Mouse (Mus musculus) heart, embryonic 16.5 days (tissue): ENCODE data around the gene Nrg3. TPM values are rescaled to one million over a fixed set of nuclear protein-coding genes. Genes with fewer than 3 reads are reported as not detected.

ENCODE experiments used
- ATAC-seq: fragments of 200-750 bp; cut with Nextera tagmentation; replicated peaks from 2 replicates; pipeline ENCODE4 v1.8.0; 2017; ENCODE audit warnings: moderate number of reproducible peaks; ENCODE audit not compliant: insufficient read depth, low FRiP score; ENCODE audit errors: extremely low read depth
- H3K27ac ChIP-seq: fragments of 300-500 bp; sonication (generic); 2 replicates; pipeline ENCODE4 v1.5.1; 2014; ENCODE audit warnings: mild to moderate bottlenecking, low read length, control low read depth, moderate library complexity
- H3K27me3 ChIP-seq: fragments of 300-500 bp; sonication (generic); 2 replicates; pipeline ENCODE4 v1.6.1; 2014; ENCODE audit warnings: low read length, mixed read lengths; ENCODE audit not compliant: control insufficient read depth, insufficient read depth
- H3K36me3 ChIP-seq: fragments of 300-500 bp; sonication (generic); 2 replicates; pipeline ENCODE4 v1.6.1; 2014; ENCODE audit not compliant: control insufficient read depth, insufficient read depth
- H3K4me1 ChIP-seq: fragments of 300-500 bp; sonication (generic); 2 replicates; pipeline ENCODE4 v1.6.1; 2014; ENCODE audit warnings: low read length, mixed read lengths; ENCODE audit not compliant: control insufficient read depth, insufficient read depth
- H3K4me2 ChIP-seq: fragments of 300-500 bp; sonication (generic); 2 replicates; pipeline ENCODE4 v1.6.1; 2014; ENCODE audit warnings: low read depth, mild to moderate bottlenecking, control low read depth, low read length
- H3K4me3 ChIP-seq: fragments of 300-500 bp; sonication (generic); 2 replicates; pipeline ENCODE4 v1.5.1; 2014; ENCODE audit warnings: mild to moderate bottlenecking, control low read depth, low read length
- H3K9ac ChIP-seq: fragments of 300-500 bp; sonication (generic); 2 replicates; pipeline ENCODE4 v1.6.1; 2014; ENCODE audit warnings: low read length, control low read depth
- H3K9me3 ChIP-seq: fragments of 300-500 bp; sonication (generic); replicated peaks from 2 replicates; pipeline ENCODE4 v1.6.1; 2016; ENCODE audit warnings: low read length; ENCODE audit not compliant: control insufficient read depth
- WGBS: fragments of 180-500 bp; shearing (Covaris S2); extraction: QIAGEN DNeasy Blood & Tissue Kit; methylation state at CpG from one replicate; pipeline ENCODE4 v1.1.7; 2014; 5-methylcytosine and 5-hydroxymethylcytosine counted together
- polyA plus RNA-seq: library from polyadenylated mRNA; unstranded; fragments of >200 nt; fragmentation: Nextera tagmentation; extraction: Ambion mirVana; gene quantifications from 2 replicates; pipeline ENCODE4 v1.2.1, GENCODE M21; 2015

Nrg3 gene
- polyA plus RNA-seq = not detected in 2 replicates

DNA sequence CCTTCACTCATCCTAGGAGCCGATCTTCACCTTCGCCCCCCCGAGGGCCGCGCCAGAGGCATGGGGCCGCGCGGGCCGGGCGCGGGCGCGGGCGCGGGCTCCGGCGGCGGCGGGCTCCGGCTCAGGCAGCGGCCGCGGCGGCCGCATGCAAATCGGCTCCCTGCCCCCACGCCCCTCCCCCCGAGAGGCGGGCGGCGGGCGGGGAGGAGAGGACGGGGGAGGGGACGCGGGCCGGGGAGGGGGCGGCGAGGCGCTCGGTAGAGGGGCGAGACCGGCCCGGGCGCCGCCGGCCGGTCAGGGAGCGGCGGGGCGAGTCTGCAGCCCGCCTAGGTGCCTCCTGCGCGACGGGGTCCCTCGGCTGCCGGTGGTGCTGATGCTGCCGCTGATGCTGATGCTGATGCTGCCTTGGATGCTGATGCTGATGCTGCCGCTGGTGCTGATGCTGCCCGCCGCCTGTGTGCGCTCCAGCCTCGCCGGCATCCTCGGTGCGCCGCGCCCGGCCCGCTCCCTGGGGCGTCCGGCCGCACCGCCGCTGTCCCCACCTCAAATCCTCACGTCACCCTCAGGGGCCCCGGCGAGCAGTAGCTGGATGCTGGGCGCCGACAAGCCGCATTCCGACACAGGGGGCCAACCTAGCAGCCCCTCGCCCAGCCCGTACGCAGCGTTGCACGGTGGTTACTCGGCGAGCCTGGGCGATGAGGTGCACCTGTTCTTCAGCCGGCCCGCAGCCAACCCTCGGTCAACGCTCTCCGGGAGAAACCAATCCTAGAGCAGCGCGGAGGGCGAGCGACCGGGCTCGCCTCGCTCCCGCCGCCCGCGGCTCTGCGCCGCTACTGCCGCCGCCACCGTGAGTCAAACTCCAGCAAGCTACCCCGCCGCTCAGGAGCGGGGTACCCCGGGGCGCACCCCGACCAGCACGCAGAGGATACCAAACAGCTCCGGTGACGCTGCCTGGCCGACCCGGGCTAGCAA lies at the start of gene Nrg3:
Gene Nrg3, minus strand, starts transcription at position 299 of the 972 bp plus-strand sequence.
- peak within 1 kb of the TSS; percentile 20; the same call in 1 of the 2 replicates for H3K9ac ChIP-seq
- peak within 1 kb of the TSS; percentile 51 for H3K4me3 ChIP-seq
- no peak within 1 kb of the TSS for H3K27ac ChIP-seq
- WGBS = 1% methylated on average over 105 of the region's 121 CpGs
- H3K36me3 ChIP-seq = no peaks in the 10 kb centered on the region
- peak; percentile 41; the same call in 1 of the 2 replicates for ATAC-seq
- H3K27me3 ChIP-seq = peaks cover 69% of the 10 kb centered on the region
- H3K4me2 ChIP-seq = peak within 1 kb of the TSS; percentile 69
- H3K9me3 ChIP-seq = no peaks in the 10 kb centered on the region
- H3K4me1 ChIP-seq = peaks cover 2% of the 10 kb centered on the region; the same call in 1 of the 2 replicates

DNA sequence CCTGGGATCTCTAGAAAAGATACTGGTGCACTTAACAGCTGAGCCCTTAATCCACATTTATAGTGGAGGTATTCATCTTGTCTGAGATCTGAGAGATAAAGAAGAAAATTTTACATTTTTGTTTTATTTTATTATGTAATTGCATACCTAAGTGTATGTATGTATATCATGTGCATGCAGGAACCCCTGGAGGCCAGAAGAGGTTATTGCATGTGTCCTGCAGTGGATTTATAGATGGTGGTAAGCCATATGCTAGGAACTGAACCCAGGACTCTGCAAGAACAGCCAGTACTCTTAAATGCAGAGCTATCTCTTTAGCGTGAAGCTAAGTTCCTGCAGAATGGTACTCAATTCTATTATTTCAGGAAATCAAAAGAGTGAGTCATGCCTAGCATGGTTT lies 36.1 kb upstream of the Nrg3 start:
- no peak overlapping the region for H3K27ac ChIP-seq
- ATAC-seq = no peak
- WGBS = 69% methylated on average over 1 of the region's 1 CpGs

DNA sequence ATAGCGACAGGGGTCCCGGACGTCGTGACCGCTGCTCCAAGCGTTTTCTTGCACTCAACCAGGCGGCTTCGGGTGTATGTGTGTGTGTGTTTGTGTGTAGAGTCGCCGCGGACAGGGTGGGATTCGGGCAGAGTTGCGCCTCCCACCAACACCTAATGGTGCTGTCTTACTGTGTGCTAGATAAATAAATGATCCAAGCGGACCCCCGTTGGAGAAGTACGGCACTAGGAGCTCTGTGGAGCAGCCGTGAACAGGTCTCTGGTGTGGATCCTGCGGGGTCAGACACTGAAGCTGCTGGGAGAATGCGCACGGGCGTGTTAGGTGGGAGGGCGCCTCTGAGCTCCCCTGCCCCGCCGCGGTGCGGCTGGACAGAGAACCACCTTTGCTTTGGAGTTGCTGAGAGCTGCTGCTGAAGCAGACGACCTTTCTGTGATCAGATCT lies 903 bp upstream of the Nrg3 start:
- Histone ChIP-seq H3K4me3 (peak overlapping the region; percentile 51), H3K27ac (no peak overlapping the region), H3K4me2 (peak overlapping the region; percentile 69), H3K36me3 (no peaks in the 10 kb centered on the region), H3K27me3 (peaks cover 69% of the 10 kb centered on the region), H3K9ac (no peak overlapping the region), H3K9me3 (no peaks in the 10 kb centered on the region), H3K4me1 (peaks cover 2% of the 10 kb centered on the region; the same call in 1 of the 2 replicates)
- 3% methylated on average over 27 of the region's 27 CpGs for WGBS
- no peak for ATAC-seq

More for the DNA sequence above, 36.1 kb upstream of the Nrg3 start:
- H3K9ac ChIP-seq = no peak overlapping the region
- H3K27me3 ChIP-seq = no peaks in the 10 kb centered on the region
- no peaks in the 10 kb centered on the region for H3K36me3 ChIP-seq
- no peak overlapping the region for H3K4me3 ChIP-seq
- no peaks in the 10 kb centered on the region for H3K4me1 ChIP-seq
- H3K4me2 ChIP-seq = no peak overlapping the region
- no peaks in the 10 kb centered on the region; the same call in 1 of the 2 replicates for H3K9me3 ChIP-seq

DNA sequence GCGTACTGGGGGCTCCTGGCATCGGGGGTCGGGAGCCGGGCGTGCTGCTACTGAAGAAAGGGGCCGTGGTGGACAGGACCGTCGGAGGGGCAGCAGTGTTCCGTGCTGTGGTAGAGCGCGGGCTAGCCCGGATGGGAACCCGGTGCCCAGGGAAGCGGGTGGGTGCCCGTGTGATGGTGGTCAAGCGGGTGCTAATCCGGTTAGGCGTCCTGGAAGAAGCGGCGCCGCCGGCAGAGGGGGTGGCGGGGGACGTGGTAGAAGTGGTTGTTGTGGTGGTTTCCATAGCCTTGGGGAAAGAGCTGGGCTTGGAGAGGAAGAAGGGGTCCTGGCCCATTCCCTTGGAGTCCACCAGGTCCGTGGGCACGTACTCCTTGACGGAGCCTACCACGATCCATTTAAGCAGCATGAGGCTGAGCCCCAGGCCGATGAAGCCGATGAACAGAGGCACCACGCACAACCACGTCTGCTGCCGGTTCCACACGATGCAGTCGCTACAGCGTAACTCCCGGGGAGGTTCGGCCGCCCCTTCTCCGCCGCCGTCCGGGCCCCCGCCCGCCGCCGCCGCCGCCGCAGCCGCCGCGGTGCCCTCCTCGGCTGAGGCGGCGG lies 639 bp downstream of the Nrg3 start:
- ATAC-seq = no peak
- Histone ChIP-seq H3K36me3 (no peaks in the 10 kb centered on the region), H3K4me2 (peak overlapping the region; percentile 69), H3K4me3 (peak overlapping the region; percentile 51), H3K27ac (no peak overlapping the region), H3K9ac (peak overlapping the region; percentile 20; the same call in 1 of the 2 replicates), H3K27me3 (peaks cover 67% of the 10 kb centered on the region), H3K9me3 (no peaks in the 10 kb centered on the region), H3K4me1 (peaks cover 2% of the 10 kb centered on the region; the same call in 1 of the 2 replicates)
- whole genome bisulfite sequencing = 5% methylated on average over 54 of the region's 56 CpGs

DNA sequence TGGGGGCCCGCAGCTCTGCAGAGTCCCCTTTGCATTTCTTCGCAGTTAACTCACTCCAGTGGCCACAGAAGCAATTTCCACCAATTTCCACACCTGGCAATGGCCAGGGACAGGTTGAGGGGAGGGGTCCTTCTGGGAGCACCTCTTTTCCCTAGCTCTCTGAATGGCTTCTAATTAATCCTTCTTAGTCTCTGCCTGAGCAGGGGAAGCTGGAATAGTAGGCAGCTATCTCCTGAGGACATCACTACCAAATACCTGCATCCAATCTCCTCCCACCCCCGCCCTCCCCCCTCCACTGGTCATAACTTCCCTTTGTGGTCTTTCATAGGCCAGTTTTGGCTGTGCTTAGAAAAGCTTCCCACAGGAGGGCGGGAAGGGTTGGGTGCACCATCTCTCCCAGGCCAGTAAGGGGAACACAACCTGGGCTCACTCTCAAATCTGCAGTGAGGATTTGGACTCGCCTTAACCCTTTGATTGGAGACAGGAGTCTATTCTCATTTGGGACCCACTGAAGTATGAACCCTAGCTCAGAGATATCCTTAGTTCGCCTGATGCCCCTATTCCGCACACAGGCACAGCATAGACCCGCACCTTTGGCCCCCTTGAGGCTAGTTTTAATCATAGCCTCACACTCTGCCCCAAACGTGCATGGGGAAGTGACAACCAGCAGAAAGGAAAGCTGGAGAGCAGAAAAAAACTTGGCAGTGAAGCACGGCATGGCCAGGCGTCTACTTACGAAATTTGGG lies 1.5 kb downstream of the Nrg3 start:
- H3K27me3 ChIP-seq = peaks cover 64% of the 10 kb centered on the region
- H3K4me2 ChIP-seq = no peak overlapping the region
- no peak overlapping the region for H3K27ac ChIP-seq
- no peak overlapping the region for H3K9ac ChIP-seq
- no peak for ATAC-seq
- no peaks in the 10 kb centered on the region for H3K36me3 ChIP-seq
- H3K9me3 ChIP-seq = no peaks in the 10 kb centered on the region
- 8% methylated on average over 12 of the region's 12 CpGs for WGBS
- peaks cover 2% of the 10 kb centered on the region; the same call in 1 of the 2 replicates for H3K4me1 ChIP-seq
- H3K4me3 ChIP-seq = no peak overlapping the region

DNA sequence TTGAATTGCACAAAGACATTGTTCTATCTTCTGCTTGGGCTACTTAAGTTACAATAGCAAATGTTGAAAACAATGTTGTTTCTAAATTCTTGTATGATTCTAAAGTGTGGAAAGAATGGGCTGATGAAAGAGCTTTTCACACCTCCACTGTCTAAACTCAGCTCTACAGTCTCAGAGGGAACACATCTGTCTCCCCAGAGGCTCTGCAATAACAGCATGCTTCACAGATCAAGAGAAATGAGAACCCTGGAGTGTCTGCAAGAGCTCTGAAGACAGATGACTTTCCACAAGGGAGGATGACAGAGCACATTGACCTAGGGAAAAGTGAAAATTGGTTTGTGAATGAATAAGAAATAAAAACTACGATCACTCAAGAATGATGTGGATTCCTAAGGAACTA lies 27.4 kb downstream of the Nrg3 start:
- Histone ChIP-seq H3K4me3 (no peak overlapping the region), H3K36me3 (no peaks in the 10 kb centered on the region), H3K27ac (no peak overlapping the region), H3K4me2 (no peak overlapping the region), H3K4me1 (no peaks in the 10 kb centered on the region), H3K27me3 (no peaks in the 10 kb centered on the region), H3K9me3 (no peaks in the 10 kb centered on the region), H3K9ac (no peak overlapping the region)
- no peak for ATAC-seq
- 90% methylated on average over 1 of the region's 1 CpGs for WGBS

DNA sequence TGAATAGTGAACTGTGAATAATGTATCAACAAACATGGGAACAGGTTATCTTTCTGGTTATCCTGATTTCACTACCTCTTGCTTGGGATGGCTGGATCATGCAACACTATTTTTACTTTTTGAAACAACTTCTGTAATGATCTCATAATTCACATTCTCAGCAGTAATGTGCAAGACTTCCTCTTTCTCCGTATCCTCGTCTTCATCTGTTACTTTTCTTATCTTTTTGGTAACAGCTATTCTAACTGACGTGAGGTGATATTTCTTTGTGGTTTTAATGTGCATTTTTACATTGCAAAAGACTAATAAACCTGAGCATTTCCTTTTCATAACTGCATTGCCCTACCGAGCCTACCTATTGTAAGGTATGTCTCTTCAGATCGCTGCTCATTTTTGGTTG lies 44.4 kb downstream of the Nrg3 start:
- Histone ChIP-seq H3K9me3 (no peaks in the 10 kb centered on the region), H3K4me2 (no peak overlapping the region), H3K4me1 (no peaks in the 10 kb centered on the region), H3K9ac (no peak overlapping the region), H3K27me3 (no peaks in the 10 kb centered on the region), H3K36me3 (no peaks in the 10 kb centered on the region), H3K27ac (no peak overlapping the region), H3K4me3 (no peak overlapping the region)
- no peak for ATAC-seq
- 75% methylated on average over 5 of the region's 5 CpGs for WGBS

DNA sequence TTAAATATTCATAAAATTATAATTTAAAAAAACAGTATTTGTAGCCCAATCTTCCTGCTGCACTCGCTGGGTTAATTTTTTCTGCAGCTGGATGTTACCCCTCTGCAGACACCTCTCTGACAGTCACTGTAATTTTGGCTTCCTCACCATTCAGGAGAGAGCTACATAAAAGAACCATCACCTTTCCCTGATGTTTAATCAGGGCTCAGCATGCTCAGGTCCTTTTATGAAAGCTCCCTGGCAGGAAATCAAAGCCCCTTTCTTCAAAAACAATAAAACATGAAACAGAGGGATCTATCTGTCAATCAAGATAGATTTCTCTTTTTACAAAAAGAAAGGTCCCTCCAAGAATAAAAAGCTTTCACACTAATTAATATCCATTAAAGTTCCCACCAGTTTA lies 51.0 kb downstream of the Nrg3 start:
- H3K27ac ChIP-seq = no peak overlapping the region
- ATAC-seq = no peak
- H3K4me1 ChIP-seq = no peaks in the 10 kb centered on the region
- no peaks in the 10 kb centered on the region for H3K27me3 ChIP-seq
- no peak overlapping the region for H3K4me2 ChIP-seq
- H3K9me3 ChIP-seq = no peaks in the 10 kb centered on the region
- no peaks in the 10 kb centered on the region for H3K36me3 ChIP-seq
- no peak overlapping the region for H3K9ac ChIP-seq
- 55% methylated on average over 1 of the region's 1 CpGs for WGBS
- H3K4me3 ChIP-seq = no peak overlapping the region
